Mouse (Mus musculus): ENCODE results near the gene Ddx28.
"Not testable (repeated sequence)": the region's sequence is repeated elsewhere in the genome, so short reads cannot be mapped to it uniquely, and the experiment has no call there.

The Ddx28 gene

GRCm38 (mm10) chr8:106012203-106012602 lies 521 bp upstream of the Ddx28 start:
- not testable (repeated sequence) for DNase-seq

DNA sequence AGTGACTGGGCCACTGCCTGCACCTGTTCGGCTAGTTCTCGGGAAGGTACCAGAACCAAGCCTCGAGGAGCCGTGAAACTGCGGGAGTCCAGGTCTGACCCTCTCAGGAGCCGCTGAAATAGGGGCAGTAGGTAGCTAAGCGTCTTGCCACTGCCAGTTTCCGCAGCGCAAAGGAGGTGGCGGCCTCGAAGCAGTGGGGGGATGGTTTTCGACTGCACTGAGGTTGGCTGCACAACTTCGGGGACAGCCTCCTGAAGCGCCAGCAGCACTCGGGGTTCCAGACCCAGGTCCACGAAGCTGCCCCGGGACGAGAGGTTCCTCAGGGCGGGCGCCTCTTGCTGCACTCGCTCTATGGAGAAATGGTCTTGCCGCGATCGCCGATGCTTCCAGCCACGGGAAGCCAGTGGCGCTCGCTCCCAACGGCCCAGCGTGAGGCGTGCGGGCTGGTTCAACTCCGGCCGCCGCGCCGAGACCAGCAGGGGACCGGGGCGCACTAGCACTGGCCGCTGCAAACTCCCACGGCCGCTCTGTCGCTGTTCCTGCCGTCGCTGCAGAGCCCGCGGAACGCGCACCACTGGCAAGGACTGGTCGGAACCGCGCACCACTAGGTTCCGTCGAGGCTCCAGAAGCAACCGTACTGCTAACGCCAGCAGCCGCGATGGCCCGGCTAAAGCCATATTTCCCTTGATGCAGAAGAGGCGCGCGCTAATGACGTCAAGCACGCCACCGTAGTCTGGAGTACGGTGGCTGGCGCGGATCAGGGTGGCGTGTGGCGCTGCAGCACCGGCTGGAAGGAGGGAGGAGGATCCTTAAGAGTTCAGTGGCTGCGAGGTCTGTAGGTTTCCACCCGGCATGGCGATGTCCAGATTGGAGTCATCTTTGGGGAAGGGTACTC lies 687 bp downstream of the Ddx28 start:
- peak; percentile 77 to 83 for DNase-seq

DNA sequence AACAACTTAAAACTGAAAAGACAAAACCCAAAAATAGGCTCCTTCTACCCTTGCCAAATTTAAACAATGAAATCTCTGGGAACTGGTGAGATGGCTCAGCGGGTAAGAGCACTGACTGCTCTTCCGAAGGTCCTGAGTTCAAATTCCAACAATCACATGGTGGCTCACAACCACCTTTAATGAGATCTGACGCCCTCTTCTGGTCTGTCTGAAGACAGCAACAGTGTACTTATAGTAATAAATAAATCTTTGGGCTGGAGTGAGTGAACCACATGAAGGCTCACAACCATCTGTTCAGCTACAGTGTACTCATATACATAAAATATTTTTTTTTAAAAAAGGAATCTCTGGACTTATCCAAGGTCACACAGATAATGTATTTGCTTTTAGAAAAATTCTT lies 3.8 kb downstream of the Ddx28 start:
- not testable (repeated sequence) for DNase-seq

GRCm38 (mm10) chr8:106007135-106007534 lies 4.5 kb downstream of the Ddx28 start:
- no peak for DNase-seq

DNA sequence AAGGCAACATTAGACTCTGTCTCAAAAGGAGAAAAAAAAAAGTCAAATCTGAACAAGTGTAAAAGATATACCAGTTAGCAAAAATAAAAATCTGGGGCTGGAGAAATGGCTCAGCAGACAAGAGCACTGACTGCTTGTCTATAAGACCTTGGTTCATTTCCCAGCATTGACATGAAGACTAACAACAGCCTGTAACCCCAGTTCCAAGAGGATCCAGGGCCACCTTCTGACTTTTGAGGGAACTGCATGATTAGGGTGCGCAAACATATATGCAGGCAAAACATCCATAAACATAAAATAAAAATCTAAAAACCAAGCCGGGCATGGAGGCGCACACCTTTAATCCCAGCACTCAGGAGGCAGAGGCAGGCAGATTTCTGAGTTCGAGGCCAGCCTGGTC lies 5.3 kb downstream of the Ddx28 start:
- no peak for DNase-seq

GRCm38 (mm10) chr8:106005875-106006274 lies 5.8 kb downstream of the Ddx28 start, which contains the start of gene Dpep2nb:
TSS of gene Dpep2nb (minus strand) at chr8:106005975.
- no peak for DNase-seq

- DNase-seq, result no peak
Measured at GRCm38 (mm10) chr8:106004538-106005207, 7.0 kb downstream of the Ddx28 start.

DNA sequence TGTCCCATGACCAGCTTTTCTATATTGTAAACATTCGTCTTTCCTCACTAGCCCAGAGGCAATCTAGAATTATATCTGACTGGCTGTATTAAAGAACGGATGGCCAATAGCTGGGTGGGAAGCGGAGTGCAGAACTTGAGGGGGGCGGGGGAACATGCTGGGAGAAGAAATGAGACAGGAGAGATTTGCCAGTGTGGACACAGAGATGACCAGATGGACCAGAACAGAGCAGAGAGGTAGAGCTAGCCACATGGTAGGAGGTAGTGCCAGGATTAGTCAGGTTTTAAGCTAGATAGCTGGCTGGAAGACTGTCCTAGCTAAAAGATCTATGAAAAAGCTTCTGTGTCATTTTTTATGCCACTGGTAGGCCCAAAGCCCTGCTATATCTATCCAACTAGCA lies 9.8 kb downstream of the Ddx28 start:
- DNase-seq, result no peak

- no peak for DNase-seq
Measured at GRCm38 (mm10) chr8:105998971-105999370, 12.7 kb downstream of the Ddx28 start.

DNA sequence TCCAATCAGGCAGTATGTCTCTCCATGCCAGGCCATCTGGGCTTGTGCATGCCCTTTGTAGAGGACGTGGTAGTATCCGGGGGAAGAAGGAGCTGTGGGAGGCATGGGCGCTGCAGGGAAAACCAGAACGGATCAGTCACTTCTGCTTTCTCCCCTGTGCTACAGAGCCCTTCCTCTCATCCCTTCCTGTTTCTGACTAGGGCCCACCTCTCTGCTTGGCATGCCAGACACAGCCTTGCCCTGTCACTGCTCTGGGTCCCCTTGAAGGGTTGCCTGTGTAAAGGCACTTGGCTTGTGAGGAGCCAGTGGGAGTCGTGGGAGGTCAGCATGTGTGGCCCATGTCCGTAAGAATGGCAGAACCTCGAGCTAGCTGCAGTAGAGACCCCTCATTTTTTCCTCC lies 15.3 kb downstream of the Ddx28 start:
- DNase-seq, result no peak

DNA sequence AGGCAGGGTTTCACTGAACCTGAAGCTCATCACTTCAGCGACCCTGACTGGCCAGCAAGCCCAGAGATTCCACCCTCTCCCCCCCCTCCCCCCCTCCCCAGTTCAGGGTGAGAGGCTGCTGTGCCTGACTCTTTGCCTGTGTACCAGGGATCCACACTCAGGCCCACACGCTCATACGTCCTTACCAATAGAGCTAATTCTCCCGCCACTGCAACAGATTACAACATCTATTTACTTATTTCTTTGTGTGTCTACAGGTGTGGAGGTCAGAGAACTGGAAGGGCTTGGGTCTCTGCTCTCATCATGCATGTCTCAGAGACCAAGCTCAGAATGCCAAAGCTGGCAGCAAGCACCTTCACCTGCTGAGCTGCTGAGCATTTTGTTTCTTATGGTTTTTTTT lies 18.5 kb downstream of the Ddx28 start:
- no peak for DNase-seq

GRCm38 (mm10) chr8:105992499-105992898 lies 19.2 kb downstream of the Ddx28 start:
- DNase-seq, result peak; percentile 65 to 78

GRCm38 (mm10) chr8:105991546-105991945 lies 20.1 kb downstream of the Ddx28 start:
- no peak for DNase-seq

GRCm38 (mm10) chr8:105990856-105991387 lies 20.8 kb downstream of the Ddx28 start, which contains the start of gene Dus2:
TSS of gene Dus2 (plus strand) at chr8:105991337.
- peak; percentile 60 to 72 for DNase-seq

DNA sequence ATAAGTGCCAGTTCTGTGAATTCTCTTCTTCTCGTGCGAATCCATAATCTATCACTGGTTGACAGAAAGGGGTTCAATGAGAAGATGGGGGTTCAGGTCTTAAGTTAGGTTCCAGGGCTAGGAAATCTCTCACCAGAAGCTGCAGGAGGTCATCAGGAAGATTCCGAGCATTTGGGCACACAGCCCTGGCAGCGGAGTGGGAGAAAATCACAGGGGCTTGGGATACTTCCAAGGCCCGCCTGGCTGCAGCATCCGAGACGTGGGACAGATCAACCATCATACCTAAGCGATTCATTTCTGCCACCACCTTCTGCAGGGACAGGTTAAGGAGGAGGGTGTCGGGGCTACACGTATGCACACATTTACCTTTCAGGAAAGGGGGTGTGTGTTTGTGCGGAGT lies 23.1 kb downstream of the Ddx28 start:
- DNase-seq, result no peak

DNA sequence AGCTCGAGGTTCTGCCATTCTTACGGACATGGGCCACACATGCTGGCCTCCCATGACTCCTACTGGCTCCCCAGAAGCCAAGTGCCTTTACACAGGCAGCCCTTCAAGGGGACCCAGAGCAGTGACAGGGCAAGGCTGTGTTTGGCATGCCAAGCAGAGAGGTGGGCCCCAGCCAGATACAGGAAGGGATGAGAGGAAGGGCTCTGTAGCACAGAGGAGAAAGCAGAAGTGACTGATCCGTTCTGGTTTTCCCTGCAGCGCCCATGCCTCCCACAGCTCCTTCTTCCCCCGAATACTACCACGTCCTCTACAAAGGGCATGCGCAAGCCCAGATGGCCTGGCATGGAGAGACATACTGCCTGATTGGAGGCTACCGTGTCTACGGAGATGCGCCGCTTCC lies 28.3 kb downstream of the Ddx28 start:
- not testable (repeated sequence) for DNase-seq

DNA sequence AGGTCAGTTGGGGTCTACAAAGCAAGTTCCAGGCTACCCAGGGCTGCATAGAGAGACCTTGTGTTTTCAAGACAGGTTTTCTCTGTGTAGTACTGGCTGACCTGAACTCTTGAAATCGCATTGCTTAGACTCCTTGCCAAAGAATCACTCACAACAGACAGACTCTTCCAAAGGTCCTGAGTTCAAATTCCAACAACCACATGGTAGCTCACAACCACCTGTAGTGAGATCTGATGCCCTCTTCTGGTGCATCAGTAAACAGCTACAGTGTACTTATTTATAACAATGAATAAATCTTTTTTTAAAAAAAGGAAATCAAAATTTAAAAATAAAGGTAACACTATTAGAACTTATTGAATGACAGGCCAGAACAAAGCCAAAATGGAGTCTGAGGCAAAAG lies 30.5 kb downstream of the Ddx28 start:
- no peak for DNase-seq

GRCm38 (mm10) chr8:105979325-105979724 lies 32.4 kb downstream of the Ddx28 start, which contains the start of gene Dpep3:
TSS of gene Dpep3 (minus strand) at chr8:105979429.
- DNase-seq, result no peak

GRCm38 (mm10) chr8:105975363-105975762 lies 36.3 kb downstream of the Ddx28 start:
- no peak for DNase-seq

GRCm38 (mm10) chr8:105971019-105971720 lies 40.5 kb downstream of the Ddx28 start:
- DNase-seq, result no peak

DNA sequence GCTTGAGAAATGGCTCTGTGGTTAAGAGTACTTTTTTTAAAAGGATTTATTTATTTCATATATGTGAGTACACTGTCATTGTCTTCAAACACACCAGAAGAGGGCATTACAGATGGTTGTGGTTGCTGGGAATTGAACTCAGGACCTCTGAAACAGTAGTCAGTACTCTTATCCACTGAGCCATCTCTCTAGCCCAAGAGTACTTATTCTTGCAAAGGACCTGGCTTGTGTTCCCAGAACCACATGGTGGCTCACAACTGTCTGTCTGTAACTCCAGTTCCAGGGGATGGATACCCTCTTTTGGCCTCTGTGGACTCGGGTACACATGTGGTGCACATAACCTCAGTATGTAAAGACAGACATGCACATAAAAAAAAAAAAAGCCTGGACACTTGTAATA lies 42.3 kb downstream of the Ddx28 start:
- no peak for DNase-seq

DNA sequence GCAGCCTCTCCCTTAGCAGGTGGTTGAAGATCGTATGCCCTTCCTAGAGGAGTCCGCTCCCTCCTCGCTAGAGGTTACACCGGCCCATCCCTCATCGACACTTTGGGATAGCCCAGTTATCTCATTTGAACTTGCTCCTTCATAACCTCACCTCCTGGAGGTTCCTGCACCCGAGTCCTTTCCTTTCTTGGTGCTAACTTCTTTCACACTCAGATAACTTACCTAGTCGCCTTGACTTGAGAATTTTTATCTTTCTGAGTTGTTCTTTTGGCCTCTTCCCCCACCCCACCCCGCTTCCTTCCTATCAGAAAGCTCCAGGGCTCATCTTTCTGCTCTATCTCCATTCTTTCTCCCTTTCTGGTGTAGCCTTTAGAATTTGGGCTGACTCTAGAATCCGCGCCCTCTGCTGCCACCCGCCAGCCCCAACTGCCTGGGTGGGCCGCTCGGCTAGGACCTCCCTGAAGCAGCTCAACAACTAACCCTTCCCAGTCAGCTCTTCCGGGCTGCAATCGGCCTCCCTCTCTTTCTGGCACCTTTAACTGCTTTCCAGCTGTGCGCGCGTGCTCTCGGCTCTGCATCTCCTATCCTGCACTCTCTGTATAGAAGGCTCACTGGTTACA lies 44.9 kb downstream of the Ddx28 start:
- DNase-seq, result peak; percentile 24 to 37
